Mouse (Mus musculus) CH12.LX (cell line): ENCODE measurements at regions not wholly inside any gene's neighbourhood (a gene's known extent, or its start where the extent isn't known, plus 50 kb on each side); places are given as distances from the start of the nearest gene placed in this dataset.

Experiments used
- DNase-seq: peaks from one replicate; pipeline ENCODE4 v3.0.0-alpha.2; 2013; ENCODE audit errors: extremely low read depth
- H3K27ac ChIP-seq: 2 replicates; pipeline ENCODE4 v1.5.1; 2012; ENCODE audit warnings: low read depth, mild to moderate bottlenecking, control low read depth, moderate library complexity; ENCODE audit not compliant: insufficient read depth
- H3K27me3 ChIP-seq: replicated peaks from 2 replicates; pipeline ENCODE3; 2012; ENCODE audit warnings: inconsistent platforms
- H3K36me3 ChIP-seq, 2 experiments: replicated peaks in 1 of 2; 2 replicates each; pipeline versions ENCODE3 to v1.6.1; 2012; ENCODE audit warnings: inconsistent platforms in 1 of 2, low read length in 1 of 2, mild to moderate bottlenecking in 1 of 2, mixed read lengths in 1 of 2, moderate library complexity in 1 of 2; ENCODE audit not compliant: control insufficient read depth in 1 of 2, insufficient read depth in 1 of 2
- H3K4me1 ChIP-seq, 2 experiments: 2 replicates each; pipeline ENCODE4 v1.6.1; 2012; ENCODE audit warnings: inconsistent platforms in 1 of 2, moderate library complexity in 1 of 2; ENCODE audit not compliant: insufficient read depth in 2 of 2, control insufficient read depth in 1 of 2
- H3K4me2 ChIP-seq: 2 replicates; pipeline ENCODE4 v1.6.1; 2012; ENCODE audit warnings: low read depth, mild to moderate bottlenecking, control low read depth; ENCODE audit not compliant: poor library complexity, insufficient read depth, severe bottlenecking
- H3K4me3 ChIP-seq, 3 experiments: fragments of 150-350 bp in 1 of 3; sonication (generic) in 1 of 3; replicated peaks in 1 of 3; 2 replicates each; pipeline versions ENCODE3 to v1.5.1; 2011 to 2012; ENCODE audit warnings: low read depth in 2 of 3, low read length in 2 of 3, mild to moderate bottlenecking in 2 of 3, moderate library complexity in 2 of 3, control low read depth in 1 of 3, improper control_type of control experiment in 1 of 3, inconsistent platforms in 1 of 3, mixed read lengths in 1 of 3; ENCODE audit not compliant: poor library complexity in 1 of 3
- H3K79me2 ChIP-seq: replicated peaks from 2 replicates; pipeline ENCODE4 v1.6.1; 2012; ENCODE audit warnings: mild to moderate bottlenecking, moderate library complexity; ENCODE audit not compliant: control insufficient read depth, poor library complexity, insufficient read depth, severe bottlenecking; ENCODE audit errors: extremely low read depth
- H3K9ac ChIP-seq: 2 replicates; pipeline ENCODE4 v1.6.1; 2012; ENCODE audit warnings: low read depth, mild to moderate bottlenecking, control low read depth, moderate library complexity; ENCODE audit not compliant: insufficient read depth
- H3K9me3 ChIP-seq: replicated peaks from 2 replicates; pipeline ENCODE3; 2012; ENCODE audit warnings: low read length, inconsistent platforms, mixed read lengths
- BHLHE40 ChIP-seq: IDR thresholded peaks from 2 replicates; pipeline ENCODE4 v1.6.1; 2011; ENCODE audit warnings: mild to moderate bottlenecking, low read depth, low read length, improper control_type of control experiment
- CHD1 ChIP-seq: IDR thresholded peaks from 2 replicates; pipeline ENCODE4 v1.6.1; 2012; ENCODE audit warnings: low read depth, low read length, improper control_type of control experiment, inconsistent platforms
- CHD2 ChIP-seq: IDR thresholded peaks from 2 replicates; pipeline ENCODE4 v1.6.1; 2011; ENCODE audit warnings: low read length, improper control_type of control experiment
- CTCF ChIP-seq, 2 experiments: IDR thresholded peaks in 1 of 2; conservative IDR thresholded peaks in 1 of 2; 2 replicates each; pipeline ENCODE4 v1.5.1; 2011 to 2012; ENCODE audit warnings: low read depth in 2 of 2, low read length in 2 of 2, improper control_type of control experiment in 1 of 2, inconsistent platforms in 1 of 2, mild to moderate bottlenecking in 1 of 2, moderate library complexity in 1 of 2
- E2F4 ChIP-seq: IDR thresholded peaks from 2 replicates; pipeline ENCODE4 v1.6.1; 2011; ENCODE audit warnings: low read depth, low read length, improper control_type of control experiment; ENCODE audit not compliant: insufficient replicate concordance
- HCFC1 ChIP-seq: IDR thresholded peaks from 2 replicates; pipeline ENCODE4 v1.6.1; 2012; ENCODE audit warnings: low read depth, mild to moderate bottlenecking, inconsistent platforms, low read length, improper control_type of control experiment
- IRF4 ChIP-seq: IDR thresholded peaks from 2 replicates; pipeline ENCODE4 v1.6.1; 2014; ENCODE audit warnings: low read depth, mild to moderate bottlenecking, inconsistent platforms, low read length, improper control_type of control experiment
- JUN ChIP-seq: IDR thresholded peaks from 2 replicates; pipeline ENCODE4 v1.6.1; 2011; ENCODE audit warnings: low read depth, mild to moderate bottlenecking, low read length, improper control_type of control experiment, moderate library complexity; ENCODE audit not compliant: insufficient read depth
- JUND ChIP-seq: conservative IDR thresholded peaks from 2 replicates; pipeline ENCODE4 v1.6.1; 2011; ENCODE audit warnings: low read depth, low read length, improper control_type of control experiment
- KAT2A ChIP-seq: IDR thresholded peaks from 2 replicates; pipeline ENCODE4 v1.6.1; 2012; ENCODE audit warnings: low read length, improper control_type of control experiment, inconsistent platforms; ENCODE audit not compliant: insufficient replicate concordance
- MAFK ChIP-seq: IDR thresholded peaks from 2 replicates; pipeline ENCODE4 v1.6.1; 2011; ENCODE audit warnings: low read length, improper control_type of control experiment; ENCODE audit not compliant: insufficient replicate concordance
- MAZ ChIP-seq: IDR thresholded peaks from 2 replicates; pipeline ENCODE4 v1.6.1; 2012; ENCODE audit warnings: low read depth, mild to moderate bottlenecking, inconsistent platforms, low read length, improper control_type of control experiment, moderate library complexity
- MEF2A ChIP-seq: IDR thresholded peaks from 2 replicates; pipeline ENCODE4 v1.6.1; 2014; ENCODE audit warnings: low read depth, mild to moderate bottlenecking, inconsistent platforms, low read length, improper control_type of control experiment, borderline replicate concordance
- MXI1 ChIP-seq: IDR thresholded peaks from 2 replicates; pipeline ENCODE4 v1.6.1; 2011; ENCODE audit warnings: mild to moderate bottlenecking, low read depth, low read length, improper control_type of control experiment
- MYC ChIP-seq: IDR thresholded peaks from 2 replicates; pipeline ENCODE4 v1.6.1; 2011; ENCODE audit warnings: low read depth, mild to moderate bottlenecking, improper control_type of control experiment, low read length
- NELFE ChIP-seq: IDR thresholded peaks from 2 replicates; pipeline ENCODE4 v1.6.1; 2011; ENCODE audit warnings: low read depth, low read length, improper control_type of control experiment
- NRF1 ChIP-seq: IDR thresholded peaks from 2 replicates; pipeline ENCODE4 v1.6.1; 2014; ENCODE audit warnings: low read depth, mild to moderate bottlenecking, inconsistent platforms, low read length, improper control_type of control experiment, moderate library complexity
- POLR2AphosphoS2 ChIP-seq: IDR thresholded peaks from 2 replicates; pipeline ENCODE4 v1.6.1; 2011; ENCODE audit warnings: low read depth, low read length, improper control_type of control experiment
- RAD21 ChIP-seq: IDR thresholded peaks from 2 replicates; pipeline ENCODE4 v1.6.1; 2011; ENCODE audit warnings: low read depth, mild to moderate bottlenecking, low read length, improper control_type of control experiment, moderate library complexity
- SIN3A ChIP-seq: IDR thresholded peaks from 2 replicates; pipeline ENCODE4 v1.6.1; 2012; ENCODE audit warnings: low read length, improper control_type of control experiment, inconsistent platforms
- SMC3 ChIP-seq: IDR thresholded peaks from 2 replicates; pipeline ENCODE4 v1.6.1; 2011; ENCODE audit warnings: low read depth, low read length, improper control_type of control experiment
- TBP ChIP-seq: conservative IDR thresholded peaks from 2 replicates; pipeline ENCODE4 v1.6.1; 2011; ENCODE audit warnings: low read depth, low read length, improper control_type of control experiment
- UBTF ChIP-seq: IDR thresholded peaks from 2 replicates; pipeline ENCODE4 v1.6.1; 2012; ENCODE audit warnings: low read depth, mild to moderate bottlenecking, inconsistent platforms, low read length, improper control_type of control experiment, moderate library complexity
- ZC3H11A ChIP-seq: IDR thresholded peaks from 2 replicates; pipeline ENCODE4 v1.6.1; 2012; ENCODE audit warnings: low read depth, mild to moderate bottlenecking, inconsistent platforms, low read length, improper control_type of control experiment
- ZKSCAN1 ChIP-seq: IDR thresholded peaks from 2 replicates; pipeline ENCODE4 v1.6.1; 2012; ENCODE audit warnings: low read depth, inconsistent platforms, low read length, improper control_type of control experiment, borderline replicate concordance
- dilution Hi-C: fragments of 300-500 bp; cut with MboI; formaldehyde crosslinking; loops from 2 replicates; pipeline ENCODE4 v1.14.3; 2020; ENCODE audit warnings: low sequenced_read_pairs; ENCODE audit not compliant: extremely low pct_unique_long_range_greater_than_20kb, extremely low pct_ligation_motif_present
- in situ Hi-C: fragments of 300-500 bp; cut with MboI; formaldehyde crosslinking; loops from 3 replicates; pipeline ENCODE4 v1.14.3; 2019; ENCODE audit warnings: low sequenced_read_pairs, low pct_ligation_motif_present, low pct_unique_long_range_greater_than_20kb, mixed read lengths

DNA sequence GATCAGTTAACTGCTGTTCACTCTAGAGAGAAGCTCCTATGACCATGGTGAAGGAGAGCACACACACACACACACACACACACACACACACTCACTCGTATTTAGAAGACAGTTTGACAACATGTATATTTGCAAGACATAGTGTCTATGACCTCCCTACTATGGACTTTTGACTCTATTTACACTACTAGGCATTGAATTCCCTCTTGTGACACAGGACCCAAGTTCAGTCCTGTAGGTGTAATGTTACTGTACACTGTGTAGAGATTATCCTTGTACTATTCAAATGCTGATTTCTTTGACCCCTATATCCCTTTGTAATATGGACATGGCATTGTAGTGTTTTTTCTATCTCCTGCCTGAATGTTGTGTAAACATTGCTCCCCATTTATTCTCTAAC lies 76.2 kb upstream of the Adcy1 start:
- DNase-seq: no peak
- in situ Hi-C loops (no loop called here), dilution Hi-C loops (no loop called here)
- Histone ChIP-seq H3K4me2 (no peak overlapping the region), H3K9ac (no peak overlapping the region), H3K4me1 (no peaks in the 10 kb centered on the region), H3K27me3 (peaks cover 76% of the 10 kb centered on the region), H3K79me2 (no peaks in the 10 kb centered on the region), H3K36me3 (no peaks in the 10 kb centered on the region), H3K27ac (no peak overlapping the region), H3K9me3 (no peaks in the 10 kb centered on the region), H3K4me3 (no peak overlapping the region)
- TF ChIP-seq MYC: no peak
- TF ChIP-seq RAD21: no peak
- TF ChIP-seq, all 38 proteins: peak for 0

DNA sequence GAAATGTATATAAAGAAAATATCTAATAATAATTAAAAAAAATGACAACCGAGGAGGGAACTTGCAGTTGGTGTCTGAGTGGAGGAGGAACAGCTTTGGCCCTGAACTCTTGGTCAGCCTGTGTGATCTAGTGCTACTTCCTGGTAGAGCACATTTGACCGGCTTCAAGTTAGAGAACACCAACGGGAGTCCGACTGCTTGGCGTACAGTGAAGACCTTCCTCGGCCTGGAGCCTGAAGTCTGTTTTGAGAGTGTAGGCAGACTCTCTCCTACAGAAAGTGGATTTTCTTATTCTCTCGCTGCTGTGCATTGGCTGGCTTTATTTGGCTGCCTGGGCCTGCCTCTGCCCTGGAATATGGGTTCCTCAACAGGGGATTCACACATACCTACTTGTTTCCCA lies 81.2 kb upstream of the Adcy1 start:
- Histone ChIP-seq H3K36me3 (no peaks in the 10 kb centered on the region), H3K4me2 (no peak overlapping the region), H3K27me3 (peaks cover 51% of the 10 kb centered on the region), H3K27ac (no peak overlapping the region), H3K9ac (no peak overlapping the region), H3K4me1 (no peaks in the 10 kb centered on the region), H3K79me2 (no peaks in the 10 kb centered on the region), H3K9me3 (peaks cover 3% of the 10 kb centered on the region)
- no peak for DNase-seq
- dilution Hi-C loops (no loop called here), in situ Hi-C loops (no loop called here)
- no peak for TF ChIP-seq SMC3
- TF ChIP-seq E2F4: no peak
- no peak for TF ChIP-seq POLR2AphosphoS2
- no peak for TF ChIP-seq NELFE
- no peak for TF ChIP-seq HCFC1
- no peak for TF ChIP-seq MXI1
- no peak for TF ChIP-seq RAD21
- no peak for TF ChIP-seq ZKSCAN1
- no peak for TF ChIP-seq IRF4
- no peak for TF ChIP-seq UBTF
- TF ChIP-seq BHLHE40: no peak
- no peak for TF ChIP-seq TBP
- TF ChIP-seq, all 38 proteins: peak for 0
- H3K4me3 ChIP-seq: no peak overlapping the region

DNA sequence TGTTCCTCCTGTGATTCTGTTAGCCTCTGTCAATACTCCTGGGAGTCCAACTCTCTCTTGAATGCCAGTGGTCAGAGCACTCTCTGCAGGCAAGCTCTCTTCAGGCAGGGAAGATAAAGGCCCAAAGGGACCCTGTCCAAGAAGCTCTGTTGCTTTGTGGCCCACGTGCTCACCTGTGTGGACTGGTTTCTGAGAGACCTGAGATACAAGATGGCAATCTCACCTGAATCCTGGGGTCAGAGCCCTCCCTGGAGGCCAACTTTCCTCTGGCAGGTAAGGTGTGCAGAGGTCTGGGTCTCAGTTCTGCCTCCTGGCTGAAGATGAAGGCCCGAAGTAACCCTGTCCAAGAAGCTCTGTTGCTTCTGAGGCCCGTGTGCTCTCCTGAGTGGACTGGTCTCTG lies 83.6 kb upstream of the Adcy1 start:
- H3K4me2 ChIP-seq: no peak overlapping the region
- in situ Hi-C loops (no loop called here), dilution Hi-C loops (no loop called here)
- no peak overlapping the region for H3K4me3 ChIP-seq
- peaks cover 35% of the 10 kb centered on the region for H3K27me3 ChIP-seq
- TF ChIP-seq MAFK: no peak
- TF ChIP-seq CHD2: no peak
- TF ChIP-seq MEF2A: no peak
- no peak for TF ChIP-seq CHD1
- TF ChIP-seq JUND: no peak
- no peak for TF ChIP-seq SIN3A
- no peak for TF ChIP-seq JUN
- no peak for TF ChIP-seq ZC3H11A
- no peak for TF ChIP-seq MAZ
- no peak for TF ChIP-seq NRF1
- TF ChIP-seq KAT2A: no peak
- TF ChIP-seq CTCF (conservative IDR thresholded peaks at IDR 0.05 in 1 of 2, IDR thresholded peaks at IDR 0.05 in 1 of 2; ENCODE audit: low read depth in 2 of 2, low read length in 2 of 2): no peak
- no peak for DNase-seq
- H3K9ac ChIP-seq: no peak overlapping the region
- H3K4me1 ChIP-seq: no peaks in the 10 kb centered on the region
- H3K27ac ChIP-seq: no peak overlapping the region
- peaks cover 3% of the 10 kb centered on the region for H3K9me3 ChIP-seq
- no peaks in the 10 kb centered on the region for H3K36me3 ChIP-seq
- H3K79me2 ChIP-seq: no peaks in the 10 kb centered on the region
